Mouse (Mus musculus): ENCODE measurements around the gene Enpp6. TPM values are rescaled to one million over a fixed set of nuclear protein-coding genes. Genes with fewer than 3 reads are reported as not detected.

Gene Enpp6
- polyA plus RNA-seq, 2 experiments: 0.49 to 1.7 TPM

GRCm38 (mm10) chr8:47136047-47136446 lies 149.4 kb downstream of the Enpp6 start:
- Histone ChIP-seq H3K9me3 (ENCODE audit: control insufficient read depth, low read length) (no peaks in the 10 kb centered on the region; the same call in 1 of the 2 replicates), H3K27ac (replicated peaks; ENCODE audit: low read depth, low read length) (no peak overlapping the region), H3K9ac (ENCODE audit: low read depth, low read length, severe bottlenecking) (no peak overlapping the region), H3K36me3 (ENCODE audit: control insufficient read depth, insufficient read depth, low read length) (no peaks in the 10 kb centered on the region), H3K4me3 (replicated peaks; ENCODE audit: low read length) (peak overlapping the region; percentile 19; the same call in 1 of the 2 replicates), H3K27me3 (ENCODE audit: control insufficient read depth, insufficient read depth, low read length) (no peaks in the 10 kb centered on the region), H3K4me1 (ENCODE audit: control insufficient read depth, insufficient read depth, low read length) (peaks cover 16% of the 10 kb centered on the region), H3K4me2 (replicated peaks; ENCODE audit: low read depth, low read length, severe bottlenecking) (peak overlapping the region; percentile 40)
- ATAC-seq (ENCODE audit: low FRiP score, low read depth) (0 out of 2 replicates have a peak, but pooled peaks have one; percentile 6), DNase-seq (ENCODE audit: low spot score) (no peak)
- no peak for TF ChIP-seq POLR2A (IDR thresholded peaks at IDR 0.05; ENCODE audit: borderline replicate concordance, extremely low read depth, insufficient read depth, insufficient read length)
- 24% methylated on average over 5 of the region's 5 CpGs for WGBS

GRCm38 (mm10) chr8:47145258-47145657 lies 158.6 kb downstream of the Enpp6 start:
- no peaks in the 10 kb centered on the region for H3K27me3 ChIP-seq (ENCODE audit: control insufficient read depth, insufficient read depth, low read length)
- no peak overlapping the region for H3K4me3 ChIP-seq (replicated peaks; ENCODE audit: low read length)
- no peak overlapping the region for H3K4me2 ChIP-seq (replicated peaks; ENCODE audit: low read depth, low read length, severe bottlenecking)
- ATAC-seq (ENCODE audit: low FRiP score, low read depth) (no peak), DNase-seq (ENCODE audit: low spot score) (no peak)
- H3K9ac ChIP-seq (ENCODE audit: low read depth, low read length, severe bottlenecking): no peak overlapping the region
- H3K9me3 ChIP-seq (ENCODE audit: control insufficient read depth, low read length): no peaks in the 10 kb centered on the region
- no peaks in the 10 kb centered on the region for H3K4me1 ChIP-seq (ENCODE audit: control insufficient read depth, insufficient read depth, low read length)
- WGBS: 91% methylated on average over 7 of the region's 9 CpGs
- no peak overlapping the region for H3K27ac ChIP-seq (replicated peaks; ENCODE audit: low read depth, low read length)
- no peak for TF ChIP-seq POLR2A (IDR thresholded peaks at IDR 0.05; ENCODE audit: borderline replicate concordance, extremely low read depth, insufficient read depth, insufficient read length)
- H3K36me3 ChIP-seq (ENCODE audit: control insufficient read depth, insufficient read depth, low read length): no peaks in the 10 kb centered on the region; the same call in 1 of the 2 replicates

Other genes with a start within 250 kb of the Enpp6 start
- 13.8 and 15.1 TPM in 2 replicates for gene Irf2, start 247.2 kb upstream of the Enpp6 start, polyA plus RNA-seq (2012; rRNA removed)
- 16.8 and 19.0 TPM in 2 replicates for gene Irf2, start 247.2 kb upstream of the Enpp6 start, polyA plus RNA-seq (2014; fragmentation: Nextera tagmentation; extraction: Ambion mirVana)